Mouse (Mus musculus): Measurements from ENCODE around the gene Msh4. TPM values are rescaled to one million over a fixed set of nuclear protein-coding genes. Genes with fewer than 3 reads are reported as not detected.
A peak's percentile ranks its signal among the peaks of the same experiment; 100 is the strongest.
"Not testable (repeated sequence)": the region's sequence is repeated elsewhere in the genome, so short reads cannot be mapped to it uniquely, and the experiment has no call there.

The Msh4 gene
- total RNA-seq, 1 experiment from 2014 or later: 0.23 TPM

- ATAC-seq (ENCODE audit: extremely low read depth, insufficient number of reproducible peaks, low FRiP score, poor library complexity, severe bottlenecking): no peak
Measured at GRCm38 (mm10) chr3:153863816-153864215, 42.1 kb downstream of the Msh4 start.

GRCm38 (mm10) chr3:153860392-153860791 lies 45.5 kb downstream of the Msh4 start:
- not testable (repeated sequence) for ATAC-seq (ENCODE audit: extremely low read depth, insufficient number of reproducible peaks, low FRiP score, poor library complexity, severe bottlenecking)

GRCm38 (mm10) chr3:153858350-153859001 lies 47.5 kb downstream of the Msh4 start:
- ATAC-seq (ENCODE audit: extremely low read depth, insufficient number of reproducible peaks, low FRiP score, poor library complexity, severe bottlenecking): no peak

- ATAC-seq (ENCODE audit: extremely low read depth, insufficient number of reproducible peaks, low FRiP score, poor library complexity, severe bottlenecking): no peak
Measured at GRCm38 (mm10) chr3:153852266-153852665, 53.7 kb downstream of the Msh4 start.

GRCm38 (mm10) chr3:153850759-153851158 lies 55.2 kb downstream of the Msh4 start:
- ATAC-seq (ENCODE audit: extremely low read depth, insufficient number of reproducible peaks, low FRiP score, poor library complexity, severe bottlenecking): no peak

DNA sequence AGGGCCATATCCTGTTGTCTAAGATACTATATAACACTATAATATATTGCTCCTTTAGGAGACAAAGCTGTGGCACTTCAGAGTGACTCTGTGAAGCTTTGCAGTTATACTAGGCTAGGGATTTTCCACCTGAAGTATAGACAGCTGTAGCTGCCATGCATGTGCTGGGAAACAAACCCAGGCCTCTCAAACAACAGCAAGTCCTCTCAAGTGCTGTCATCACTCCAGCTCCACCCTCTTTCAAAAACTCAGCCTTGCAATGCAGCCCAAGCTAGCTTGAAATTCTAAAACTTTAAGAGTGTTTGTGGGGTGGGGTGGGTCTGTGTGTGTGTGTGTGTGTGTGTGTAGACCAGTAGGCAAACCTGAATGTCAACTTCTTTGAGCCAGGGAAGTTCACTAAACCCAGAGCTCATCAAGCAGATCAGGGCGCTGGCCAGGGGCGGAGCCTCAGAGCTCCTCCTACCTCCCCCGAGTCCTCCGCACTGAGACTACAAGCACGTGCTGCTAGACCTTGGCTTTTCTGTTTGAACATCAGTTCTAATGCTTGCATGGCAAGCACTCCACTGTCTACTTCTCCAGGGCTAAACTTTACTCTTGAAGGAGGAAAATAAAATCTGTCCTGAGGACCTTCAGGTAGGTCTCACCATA lies 56.4 kb downstream of the Msh4 start:
- no peak for ATAC-seq (ENCODE audit: extremely low read depth, insufficient number of reproducible peaks, low FRiP score, poor library complexity, severe bottlenecking)

GRCm38 (mm10) chr3:153847207-153847733 lies 58.7 kb downstream of the Msh4 start:
- no peak for ATAC-seq (ENCODE audit: extremely low read depth, insufficient number of reproducible peaks, low FRiP score, poor library complexity, severe bottlenecking)

DNA sequence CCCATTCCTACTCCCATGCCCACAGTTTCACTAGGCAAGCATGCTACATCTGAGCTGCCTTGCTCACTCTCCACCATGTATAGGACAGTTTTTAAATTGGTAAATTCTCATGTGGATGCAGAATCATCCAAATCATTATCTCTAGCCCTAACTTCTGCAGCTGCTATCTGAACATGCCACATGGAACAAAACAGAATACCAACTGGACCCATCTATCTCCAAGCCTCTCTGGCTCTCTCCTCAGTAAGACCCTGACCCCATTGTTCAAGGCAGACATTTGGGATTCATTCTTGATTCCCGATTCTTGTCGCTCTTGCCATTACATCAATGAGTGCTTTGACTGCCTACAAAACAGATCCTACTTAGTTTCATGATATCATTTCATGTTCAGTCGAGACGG lies 59.8 kb downstream of the Msh4 start:
- ATAC-seq (ENCODE audit: extremely low read depth, insufficient number of reproducible peaks, low FRiP score, poor library complexity, severe bottlenecking): no peak

GRCm38 (mm10) chr3:153845500-153845899 lies 60.4 kb downstream of the Msh4 start:
- ATAC-seq (ENCODE audit: extremely low read depth, insufficient number of reproducible peaks, low FRiP score, poor library complexity, severe bottlenecking): no peak

DNA sequence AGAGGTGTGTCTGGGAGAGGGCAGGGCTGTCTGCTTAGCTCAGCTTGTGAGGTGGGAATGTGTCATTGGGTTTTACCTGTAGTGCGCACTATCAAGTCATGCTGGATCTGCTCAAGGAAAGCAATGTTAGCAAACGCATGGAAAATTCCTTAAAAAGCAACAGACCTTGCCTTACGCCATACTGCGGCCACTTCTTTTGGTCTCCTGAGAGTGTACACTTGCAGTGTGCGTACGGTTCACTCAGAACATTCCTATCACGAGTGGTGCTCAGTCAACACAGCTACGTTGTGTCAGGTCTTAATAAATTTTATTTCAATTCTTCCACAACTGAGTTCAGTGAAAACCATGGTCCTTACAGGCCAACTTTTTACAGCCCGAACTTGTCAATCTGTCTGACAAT lies 61.2 kb downstream of the Msh4 start:
- ATAC-seq (ENCODE audit: extremely low read depth, insufficient number of reproducible peaks, low FRiP score, poor library complexity, severe bottlenecking): no peak

DNA sequence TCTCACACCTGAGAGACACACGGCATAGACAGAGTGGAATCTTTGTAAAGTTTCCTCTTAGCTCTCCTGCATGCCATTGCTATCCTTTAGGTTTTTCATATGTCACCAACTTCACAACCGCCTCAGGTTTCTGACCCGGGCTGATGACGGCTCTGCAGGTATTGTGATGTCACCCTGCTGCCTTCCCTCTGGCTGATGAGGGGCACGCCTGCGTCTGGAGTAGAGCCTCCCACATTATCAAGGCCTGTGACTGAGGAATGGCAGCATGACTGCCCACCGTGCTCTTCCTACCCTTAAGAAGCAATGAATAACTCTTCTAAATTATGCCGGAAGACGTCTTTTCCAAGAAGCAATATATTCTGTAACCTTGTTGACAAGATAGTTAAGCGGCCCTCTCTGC lies 61.9 kb downstream of the Msh4 start, which contains the start of gene Asb17:
Asb17 (plus strand) TSS at position 180 of the 400 bp plus-strand sequence.
- no peak for ATAC-seq (ENCODE audit: extremely low read depth, insufficient number of reproducible peaks, low FRiP score, poor library complexity, severe bottlenecking)

DNA sequence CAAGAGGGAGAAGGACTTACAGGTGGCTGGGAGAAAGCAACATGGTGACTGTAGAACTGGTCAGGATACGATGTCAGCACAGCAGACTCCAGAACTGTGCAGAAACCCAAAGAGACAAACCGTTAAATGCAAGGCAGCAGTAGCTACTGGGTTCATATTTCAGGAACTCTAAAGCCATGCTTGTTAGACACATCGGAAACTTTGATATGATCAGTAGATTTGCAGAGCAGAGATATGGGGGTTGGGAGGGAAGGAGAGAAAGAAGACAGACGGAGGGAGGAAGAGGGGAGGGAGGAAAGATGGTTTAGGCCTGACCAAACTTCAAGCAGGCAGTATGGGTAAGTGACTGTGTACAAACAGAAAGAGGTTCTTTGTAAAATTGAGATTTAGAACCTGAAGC lies 68.3 kb downstream of the Msh4 start:
- no peak for ATAC-seq (ENCODE audit: extremely low read depth, insufficient number of reproducible peaks, low FRiP score, poor library complexity, severe bottlenecking)

DNA sequence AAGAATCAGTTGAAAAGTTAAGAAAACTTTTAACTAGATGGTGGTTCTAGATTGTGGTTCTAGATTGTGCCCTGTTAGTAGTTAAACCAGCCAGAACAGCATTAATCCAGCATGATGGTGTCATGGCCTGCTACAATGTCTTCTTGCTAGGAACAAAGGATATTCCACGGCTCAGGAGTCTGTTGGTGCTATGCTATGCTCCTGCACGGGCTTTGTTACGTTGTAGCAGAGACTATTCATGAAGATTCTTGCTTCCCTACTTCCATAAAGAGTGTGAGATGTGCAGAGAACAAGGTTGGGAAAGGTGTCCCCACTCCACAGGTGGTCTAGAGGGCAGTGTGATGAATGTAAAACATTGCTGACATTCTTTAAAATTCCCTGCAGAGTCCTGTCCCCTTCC lies 69.6 kb downstream of the Msh4 start:
- no peak for ATAC-seq (ENCODE audit: extremely low read depth, insufficient number of reproducible peaks, low FRiP score, poor library complexity, severe bottlenecking)

DNA sequence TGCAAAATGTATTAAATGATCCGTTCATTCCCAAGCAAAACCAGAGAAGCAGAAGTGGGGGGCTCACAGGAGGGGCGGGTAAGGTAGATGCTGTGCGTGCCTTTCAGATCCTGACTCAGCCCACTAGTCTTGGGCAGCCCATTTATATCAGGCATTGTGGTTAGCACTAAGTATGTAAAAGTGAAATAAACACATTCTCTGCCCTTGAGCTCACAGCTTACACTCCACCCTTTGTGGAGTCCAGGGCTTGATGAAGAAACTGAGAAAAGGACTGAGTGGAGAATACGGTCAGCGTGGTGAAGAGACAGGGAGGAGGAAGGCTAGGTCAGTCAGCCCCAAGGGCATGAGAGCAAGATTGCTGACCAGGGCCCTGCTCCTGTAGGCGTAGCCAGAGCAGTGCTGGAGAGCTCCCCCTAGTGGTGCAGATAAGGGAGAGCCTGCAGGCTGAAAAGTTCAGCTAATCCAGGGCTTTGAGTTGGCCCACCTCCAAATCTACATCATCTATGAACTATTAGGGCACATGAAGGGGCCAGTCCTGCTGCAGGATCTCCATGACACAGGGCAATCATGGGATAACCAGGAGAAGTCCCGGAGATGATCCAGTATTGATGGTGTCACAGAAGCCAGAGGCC lies 70.4 kb downstream of the Msh4 start:
- ATAC-seq (ENCODE audit: extremely low read depth, insufficient number of reproducible peaks, low FRiP score, poor library complexity, severe bottlenecking): 0 out of 2 replicates have a peak, but pooled peaks have one; percentile 14

- ATAC-seq (ENCODE audit: extremely low read depth, insufficient number of reproducible peaks, low FRiP score, poor library complexity, severe bottlenecking): no peak
Measured at GRCm38 (mm10) chr3:153834071-153834470, 71.9 kb downstream of the Msh4 start.

DNA sequence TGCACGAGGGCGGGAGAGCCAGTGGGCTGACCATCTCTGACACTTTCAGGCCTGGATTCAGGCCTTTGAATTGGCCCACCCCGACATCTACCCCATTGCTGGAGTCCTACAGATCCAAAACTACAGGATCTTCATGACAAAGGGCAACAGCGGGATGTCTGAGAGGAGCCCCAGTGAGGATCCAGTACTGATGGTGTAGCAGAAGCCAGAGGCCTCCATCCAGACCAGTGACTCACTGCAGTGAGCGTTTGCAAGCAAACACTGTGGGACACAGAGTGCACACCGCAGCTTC lies 73.3 kb downstream of the Msh4 start:
- ATAC-seq (ENCODE audit: extremely low read depth, insufficient number of reproducible peaks, low FRiP score, poor library complexity, severe bottlenecking): no peak

DNA sequence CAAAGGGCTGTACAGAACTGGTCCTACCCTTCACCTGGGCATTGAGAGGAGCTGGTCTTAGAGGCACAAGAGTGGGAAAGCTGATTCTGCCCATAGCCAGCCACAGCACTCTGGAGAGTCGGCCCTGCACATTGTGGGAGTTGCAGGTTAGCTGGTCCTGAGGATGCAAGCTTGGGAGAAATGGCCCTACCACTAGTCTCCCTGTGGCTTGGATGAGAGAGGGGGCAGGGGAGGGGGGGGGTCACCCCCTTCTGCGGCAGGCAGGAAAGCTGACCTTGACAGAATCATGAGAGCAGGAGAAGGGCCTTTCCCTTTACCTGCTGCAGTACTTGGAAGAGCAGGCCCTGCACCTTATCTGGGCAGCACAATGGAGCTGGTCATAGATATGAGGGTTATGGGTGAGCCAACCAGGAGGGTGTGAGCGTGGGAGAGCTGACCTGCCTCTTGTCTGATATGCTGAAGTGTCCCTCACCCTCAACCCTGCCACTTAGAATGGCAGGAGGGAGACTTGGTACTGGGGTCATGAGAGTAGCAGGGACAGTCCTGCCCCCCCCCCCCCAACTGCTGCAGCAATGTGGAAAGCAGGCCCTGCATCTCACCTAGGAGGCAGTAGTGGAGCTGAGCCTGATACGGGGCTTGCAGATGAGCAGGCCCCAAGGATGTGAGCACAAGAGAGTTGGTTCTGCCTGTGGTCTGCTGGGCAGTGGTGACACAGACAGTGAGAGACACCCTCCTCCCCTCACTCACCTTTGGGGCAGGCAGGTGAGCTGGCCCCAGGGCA lies 73.9 kb downstream of the Msh4 start:
- ATAC-seq (ENCODE audit: extremely low read depth, insufficient number of reproducible peaks, low FRiP score, poor library complexity, severe bottlenecking): no peak

DNA sequence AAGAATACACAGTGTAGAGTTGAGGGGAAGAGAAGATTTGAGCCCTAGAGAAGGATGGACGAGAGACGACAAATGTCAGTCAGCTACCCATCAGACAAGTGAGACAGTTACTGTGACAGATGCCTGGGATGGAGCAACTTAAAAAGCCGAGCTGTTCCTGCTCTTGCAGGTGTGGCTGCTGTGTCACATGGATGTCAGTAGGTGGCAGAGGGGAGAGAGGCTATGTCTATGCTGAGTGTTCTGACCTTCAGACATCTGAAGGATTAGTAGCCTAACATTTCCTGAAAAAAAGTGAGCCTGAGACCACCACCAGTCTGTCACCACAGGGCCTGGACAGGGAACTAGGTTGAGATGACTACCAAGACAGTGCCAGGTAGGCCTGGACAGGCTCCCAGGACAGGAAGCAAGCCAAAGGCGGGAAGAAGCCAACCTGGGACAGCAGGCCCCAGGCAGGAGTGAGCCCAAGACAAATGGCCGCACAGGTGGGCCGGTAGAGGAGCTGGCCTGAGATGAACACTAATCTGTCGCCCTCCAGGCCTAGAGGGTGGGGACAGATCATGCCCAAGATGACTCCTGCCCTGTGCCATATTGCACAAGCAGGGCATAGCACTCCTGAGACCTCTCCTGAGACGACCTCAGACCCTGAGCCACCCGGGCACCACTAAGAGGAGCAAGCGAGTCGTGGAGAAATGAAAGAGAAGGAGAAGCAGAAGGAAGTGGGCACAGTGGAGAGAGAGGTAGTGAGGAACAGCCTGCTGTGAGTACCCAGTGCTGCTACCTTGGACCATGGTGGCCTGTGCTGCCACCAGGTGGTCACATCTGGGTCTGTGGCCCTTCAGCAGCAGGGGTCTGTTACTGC lies 74.7 kb downstream of the Msh4 start:
- no peak for ATAC-seq (ENCODE audit: extremely low read depth, insufficient number of reproducible peaks, low FRiP score, poor library complexity, severe bottlenecking)

DNA sequence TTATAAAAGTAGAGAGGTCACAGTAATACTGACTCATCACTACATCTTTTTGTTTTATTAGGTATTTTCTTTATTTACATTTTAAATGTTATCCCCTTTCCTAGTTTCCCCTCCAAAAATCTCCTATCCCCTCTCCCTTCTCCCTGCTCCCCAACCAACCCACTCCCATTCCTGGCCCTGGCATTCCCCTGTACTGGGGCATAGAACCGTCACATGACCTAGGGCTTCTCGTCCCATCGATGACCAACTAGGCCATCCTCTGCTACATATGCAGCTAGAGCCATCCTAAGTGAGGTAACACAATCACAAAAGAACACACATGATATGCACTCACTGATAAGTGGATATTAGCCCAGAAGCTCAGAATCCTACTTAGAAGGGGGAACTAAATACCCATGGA lies 76.2 kb downstream of the Msh4 start:
- ATAC-seq (ENCODE audit: extremely low read depth, insufficient number of reproducible peaks, low FRiP score, poor library complexity, severe bottlenecking): not testable (repeated sequence)

Data from neutrophil, adult 5-6 weeks (primary cell).